ENCODE assay signal across 26 mouse cellular contexts in genomic region chr12:31788530-31788929, GRCm38 (mm10).
"Had no signal": no experiment of that assay in that cellular context is flagged by ENCODE, and none has a peak within 500 bp of the region (broad histone marks: within the 10 kb centered on the region; RNA-seq: fewer than 3 reads in every experiment).

No protein-coding gene starts in this region.

- H3K4me3 ChIP-seq: gastrocnemius, adult 2 months; heart, embryonic 10.5 days; heart, embryonic 12.5 days; hindbrain, embryonic 10.5 days; hindbrain, embryonic 12.5 days; intestine, embryonic 15.5 days; kidney, embryonic 15.5 days; limb, embryonic 13.5 days; limb, embryonic 15.5 days had no signal

- H3K27ac ChIP-seq: gastrocnemius, adult 2 months; heart, embryonic 10.5 days; hindbrain, embryonic 10.5 days; hindbrain, embryonic 12.5 days; hindbrain, embryonic 14.5 days; intestine, embryonic 15.5 days; kidney, embryonic 15.5 days; kidney, postnatal 0 days; limb, embryonic 13.5 days; limb, embryonic 15.5 days had no signal

- DNase-seq: gastrocnemius, adult 2 months; gastrocnemius, postnatal 10 days; gastrocnemius, postnatal 25 days; heart, adult 18-20 months; heart, postnatal 10 days; heart, postnatal 4 days; kidney, adult 18-20 months; kidney, adult 8-10 months; kidney, postnatal 14 days; kidney, postnatal 36 days; layer of hippocampus, adult 9-11 months; layer of hippocampus, postnatal 36 days; left cerebral cortex, postnatal 4 days had no signal

- H3K27me3 ChIP-seq: heart, embryonic 12.5 days; hindbrain, embryonic 12.5 days; intestine, embryonic 15.5 days; kidney, embryonic 15.5 days; limb, embryonic 13.5 days; limb, embryonic 15.5 days had no signal

- H3K9me3 ChIP-seq: heart, embryonic 10.5 days; heart, embryonic 12.5 days; hindbrain, embryonic 10.5 days; hindbrain, embryonic 12.5 days; intestine, embryonic 15.5 days; kidney, embryonic 15.5 days; limb, embryonic 13.5 days; limb, embryonic 15.5 days had no signal

- H3K4me2 ChIP-seq: heart, embryonic 12.5 days; hindbrain, embryonic 12.5 days; hindbrain, embryonic 14.5 days; intestine, embryonic 15.5 days; kidney, embryonic 15.5 days; limb, embryonic 13.5 days; limb, embryonic 15.5 days had no signal

- H3K4me1 ChIP-seq: heart, embryonic 10.5 days; heart, embryonic 12.5 days; hindbrain, embryonic 10.5 days; hindbrain, embryonic 12.5 days; intestine, embryonic 15.5 days; kidney, embryonic 15.5 days; limb, embryonic 13.5 days; limb, embryonic 15.5 days had no signal

- H3K9ac ChIP-seq: heart, embryonic 12.5 days; hindbrain, embryonic 12.5 days; hindbrain, embryonic 14.5 days; intestine, embryonic 15.5 days; kidney, embryonic 15.5 days; limb, embryonic 13.5 days; limb, embryonic 15.5 days had no signal

- H3K36me3 ChIP-seq: heart, embryonic 10.5 days; heart, embryonic 12.5 days; hindbrain, embryonic 10.5 days; hindbrain, embryonic 12.5 days; intestine, embryonic 15.5 days; limb, embryonic 13.5 days; limb, embryonic 15.5 days had no signal

- ATAC-seq: hindbrain, embryonic 16.5 days; inflammation-experienced regulatory T-cells, adult 6 months; intestine, embryonic 15.5 days; intestine, postnatal 0 days had no signal
